Mouse (Mus musculus): ENCODE measurements around the gene Brip1. TPM values are rescaled to one million over a fixed set of nuclear protein-coding genes. Genes with fewer than 3 reads are reported as not detected.

Brip1 gene
- polyA plus RNA-seq, 1 experiment from 2014 or later, result 0.78 TPM

DNA sequence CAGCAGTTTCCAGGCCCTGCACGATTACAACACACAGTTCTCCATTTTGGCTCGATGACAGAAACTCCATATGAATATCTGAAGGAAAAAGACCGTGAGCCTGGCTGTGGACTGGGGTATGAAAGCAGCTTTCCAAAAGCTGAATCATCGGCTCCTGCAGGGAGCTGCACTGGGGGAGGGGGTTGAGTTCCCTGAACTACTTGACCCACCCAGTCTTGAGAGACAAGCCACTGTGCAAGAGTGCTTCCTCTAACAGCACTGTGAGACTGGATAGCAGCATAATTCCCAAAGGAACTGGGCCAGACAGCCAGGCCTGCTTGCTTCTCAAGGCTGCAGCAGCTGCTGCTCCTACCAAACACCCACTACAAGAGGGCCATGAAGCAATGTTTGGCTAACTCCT, 178.6 kb downstream of the Brip1 start:
- no peak overlapping the region for H3K4me2 ChIP-seq (ENCODE audit: low read depth, low read length)
- no peak overlapping the region for H3K4me3 ChIP-seq (ENCODE audit: low read depth, low read length)
- no peak overlapping the region for H3K27ac ChIP-seq (ENCODE audit: low read depth, low read length)
- no peaks in the 10 kb centered on the region for H3K9me3 ChIP-seq (ENCODE audit: control insufficient read depth, low read length)
- no peak for ATAC-seq (ENCODE audit: low read depth)
- no peaks in the 10 kb centered on the region for H3K4me1 ChIP-seq (ENCODE audit: control insufficient read depth, insufficient read depth, low read length)
- no peaks in the 10 kb centered on the region for H3K36me3 ChIP-seq (ENCODE audit: control insufficient read depth, insufficient read depth, low read length)
- H3K9ac ChIP-seq (replicated peaks; ENCODE audit: low read depth, low read length), result no peak overlapping the region
- 66% methylated on average over 4 of the region's 4 CpGs for WGBS
- H3K27me3 ChIP-seq (ENCODE audit: control insufficient read depth, insufficient read depth, low read length), result no peaks in the 10 kb centered on the region

DNA sequence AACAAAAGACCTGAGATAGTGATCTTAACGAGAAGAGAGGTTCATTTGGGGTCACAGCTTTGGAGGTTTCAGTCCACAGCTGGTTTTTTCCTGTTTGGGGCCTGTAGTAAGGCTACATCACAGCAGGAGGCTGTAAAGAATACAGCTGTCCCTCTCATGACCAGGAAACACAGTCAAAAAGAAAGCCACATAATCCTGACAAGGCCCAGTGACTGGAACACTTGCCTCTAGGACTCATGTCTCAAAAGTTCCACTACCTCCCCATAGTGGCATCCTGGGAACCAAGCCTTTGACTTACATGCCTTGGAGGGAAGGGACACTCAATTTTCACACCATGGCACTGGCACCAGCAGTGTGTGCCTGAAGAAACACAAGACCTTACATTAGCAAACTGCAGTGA, 181.0 kb downstream of the Brip1 start:
- Histone ChIP-seq H3K4me3 (ENCODE audit: low read depth, low read length) (no peak overlapping the region), H3K9ac (replicated peaks; ENCODE audit: low read depth, low read length) (no peak overlapping the region), H3K27me3 (ENCODE audit: control insufficient read depth, insufficient read depth, low read length) (no peaks in the 10 kb centered on the region), H3K27ac (ENCODE audit: low read depth, low read length) (no peak overlapping the region), H3K9me3 (ENCODE audit: control insufficient read depth, low read length) (no peaks in the 10 kb centered on the region), H3K36me3 (ENCODE audit: control insufficient read depth, insufficient read depth, low read length) (no peaks in the 10 kb centered on the region), H3K4me2 (ENCODE audit: low read depth, low read length) (no peak overlapping the region), H3K4me1 (ENCODE audit: control insufficient read depth, insufficient read depth, low read length) (no peaks in the 10 kb centered on the region)
- WGBS, result 58% methylated on average over 1 of the region's 1 CpGs
- no peak for ATAC-seq (ENCODE audit: low read depth)

DNA sequence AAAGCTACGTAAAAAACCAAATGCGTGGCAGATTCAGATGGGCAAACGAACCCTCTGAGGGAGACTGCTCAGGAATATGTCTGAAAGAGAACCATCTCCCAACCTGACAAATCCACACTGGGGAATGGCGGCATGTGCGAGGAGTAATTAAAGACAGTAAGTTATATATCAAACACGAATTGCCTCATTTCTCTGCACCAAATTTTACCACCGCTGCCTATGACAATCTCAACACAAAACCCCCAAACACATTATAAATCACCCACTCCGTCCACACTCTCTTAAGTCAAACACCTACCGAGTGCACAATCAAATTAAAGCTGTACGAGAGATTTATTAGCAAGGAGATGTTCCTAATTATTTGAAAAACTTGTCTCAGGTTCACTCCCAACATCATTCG, 184.8 kb downstream of the Brip1 start:
- ATAC-seq (ENCODE audit: low read depth), result no peak

DNA sequence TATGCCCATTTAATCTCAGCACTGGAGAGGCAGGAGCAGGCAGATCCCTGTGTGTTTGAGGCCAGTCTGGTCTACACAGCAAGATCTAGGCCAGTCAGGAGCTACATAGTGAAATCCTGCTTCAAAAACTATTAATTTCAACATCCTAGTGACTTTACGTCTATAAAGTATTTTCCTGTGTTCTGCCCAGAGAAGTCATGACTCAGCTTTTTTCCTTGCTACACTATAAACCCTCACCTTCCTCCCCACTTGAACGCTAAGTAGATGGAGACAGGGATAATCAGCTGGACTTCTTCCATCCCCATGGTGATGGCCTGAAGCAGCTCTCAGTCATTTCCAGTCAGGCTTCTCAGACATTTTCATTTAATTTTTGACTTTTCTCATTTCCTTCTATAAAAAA, 187.9 kb downstream of the Brip1 start:
- Histone ChIP-seq H3K27me3 (ENCODE audit: control insufficient read depth, insufficient read depth, low read length) (no peaks in the 10 kb centered on the region), H3K9me3 (ENCODE audit: control insufficient read depth, low read length) (no peaks in the 10 kb centered on the region), H3K36me3 (ENCODE audit: control insufficient read depth, insufficient read depth, low read length) (no peaks in the 10 kb centered on the region), H3K9ac (replicated peaks; ENCODE audit: low read depth, low read length) (no peak overlapping the region), H3K27ac (ENCODE audit: low read depth, low read length) (no peak overlapping the region), H3K4me1 (ENCODE audit: control insufficient read depth, insufficient read depth, low read length) (no peaks in the 10 kb centered on the region), H3K4me2 (ENCODE audit: low read depth, low read length) (no peak overlapping the region), H3K4me3 (ENCODE audit: low read depth, low read length) (no peak overlapping the region)
- no peak for ATAC-seq (ENCODE audit: low read depth)
- 72% methylated on average over 2 of the region's 2 CpGs for WGBS

More for the DNA sequence above, 184.8 kb downstream of the Brip1 start:
- no peaks in the 10 kb centered on the region for H3K36me3 ChIP-seq (ENCODE audit: control insufficient read depth, insufficient read depth, low read length)
- H3K9me3 ChIP-seq (ENCODE audit: control insufficient read depth, low read length), result no peaks in the 10 kb centered on the region
- H3K4me2 ChIP-seq (ENCODE audit: low read depth, low read length), result no peak overlapping the region; the same call in 1 of the 2 replicates
- H3K9ac ChIP-seq (replicated peaks; ENCODE audit: low read depth, low read length), result no peak overlapping the region
- H3K27me3 ChIP-seq (ENCODE audit: control insufficient read depth, insufficient read depth, low read length), result no peaks in the 10 kb centered on the region
- H3K4me3 ChIP-seq (ENCODE audit: low read depth, low read length), result no peak overlapping the region
- 49% methylated on average over 11 of the region's 11 CpGs for WGBS
- no peaks in the 10 kb centered on the region for H3K4me1 ChIP-seq (ENCODE audit: control insufficient read depth, insufficient read depth, low read length)
- H3K27ac ChIP-seq (ENCODE audit: low read depth, low read length), result no peak overlapping the region

DNA sequence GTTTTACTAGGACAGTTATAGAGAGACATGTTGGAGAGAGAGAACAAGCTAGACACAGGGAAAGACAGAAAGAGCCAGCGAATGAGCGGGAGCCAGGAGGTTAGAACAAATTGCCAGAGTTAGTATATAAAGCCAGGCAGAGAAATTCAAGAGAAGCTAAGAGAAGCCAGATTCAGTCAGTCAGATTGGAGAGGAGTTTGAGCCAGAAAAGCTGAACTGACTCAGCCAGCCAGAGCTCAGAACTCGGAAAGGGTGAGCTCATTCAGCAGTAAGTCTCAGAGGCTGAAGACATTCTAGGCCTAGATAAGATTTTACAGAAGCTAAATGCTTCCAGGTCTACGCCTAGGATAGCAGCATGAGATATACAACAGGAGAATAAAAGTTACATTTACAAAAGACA, 190.5 kb downstream of the Brip1 start:
- no peak overlapping the region for H3K9ac ChIP-seq (replicated peaks; ENCODE audit: low read depth, low read length)
- H3K9me3 ChIP-seq (ENCODE audit: control insufficient read depth, low read length), result no peaks in the 10 kb centered on the region
- no peak overlapping the region for H3K4me3 ChIP-seq (ENCODE audit: low read depth, low read length)
- H3K36me3 ChIP-seq (ENCODE audit: control insufficient read depth, insufficient read depth, low read length), result no peaks in the 10 kb centered on the region
- 92% methylated on average over 4 of the region's 4 CpGs for WGBS
- H3K27ac ChIP-seq (ENCODE audit: low read depth, low read length), result no peak overlapping the region
- ATAC-seq (ENCODE audit: low read depth), result no peak
- no peaks in the 10 kb centered on the region for H3K27me3 ChIP-seq (ENCODE audit: control insufficient read depth, insufficient read depth, low read length)
- H3K4me2 ChIP-seq (ENCODE audit: low read depth, low read length), result no peak overlapping the region
- H3K4me1 ChIP-seq (ENCODE audit: control insufficient read depth, insufficient read depth, low read length), result no peaks in the 10 kb centered on the region

DNA sequence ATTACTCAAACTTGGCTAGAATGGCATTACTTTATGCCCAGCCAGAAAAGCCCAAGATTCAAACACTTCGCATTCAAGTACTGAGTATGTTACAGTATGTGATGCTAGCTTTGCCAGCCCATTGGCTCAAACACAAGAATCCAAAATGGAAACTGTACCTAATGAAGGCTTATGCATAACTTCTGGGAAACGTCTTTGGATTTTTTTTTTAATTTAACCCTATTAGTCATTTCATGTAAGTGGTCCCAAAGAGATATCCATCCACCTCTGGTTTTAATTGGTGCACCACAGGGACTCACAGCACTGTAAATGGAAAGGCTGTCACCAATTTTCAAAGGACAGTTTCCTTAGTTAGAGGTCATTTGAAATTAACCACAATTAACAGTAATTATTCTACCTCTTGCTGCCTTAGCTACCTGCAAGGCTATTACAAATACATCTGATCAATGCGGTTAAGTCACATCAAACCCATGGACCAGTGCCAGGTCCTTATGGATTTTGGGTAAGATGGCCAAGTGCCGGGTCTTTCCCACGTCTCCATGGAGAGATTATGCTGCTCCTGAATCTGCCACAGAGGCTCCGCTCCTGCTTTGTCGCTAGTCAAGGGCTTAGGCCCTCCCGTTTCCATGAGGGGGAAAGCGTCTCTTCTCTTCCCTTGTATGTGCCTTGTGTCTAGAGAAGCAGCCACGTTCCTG, 192.6 kb downstream of the Brip1 start:
- Histone ChIP-seq H3K27me3 (ENCODE audit: control insufficient read depth, insufficient read depth, low read length) (no peaks in the 10 kb centered on the region), H3K4me3 (ENCODE audit: low read depth, low read length) (no peak overlapping the region), H3K27ac (ENCODE audit: low read depth, low read length) (no peak overlapping the region), H3K36me3 (ENCODE audit: control insufficient read depth, insufficient read depth, low read length) (no peaks in the 10 kb centered on the region), H3K9me3 (ENCODE audit: control insufficient read depth, low read length) (no peaks in the 10 kb centered on the region), H3K4me2 (ENCODE audit: low read depth, low read length) (no peak overlapping the region), H3K4me1 (ENCODE audit: control insufficient read depth, insufficient read depth, low read length) (no peaks in the 10 kb centered on the region), H3K9ac (replicated peaks; ENCODE audit: low read depth, low read length) (no peak overlapping the region)
- ATAC-seq (ENCODE audit: low read depth), result no peak
- WGBS, result 76% methylated on average over 10 of the region's 10 CpGs

Other genes starting within 250 kb of the Brip1 start
- 18.7 and 27.6 TPM in 2 replicates for gene Ints2, start 56.4 kb upstream of the Brip1 start, polyA plus RNA-seq (2014; fragmentation: Nextera tagmentation; extraction: Ambion mirVana)
- 13.9 and 15.2 TPM in 2 replicates for gene Med13, start 156.4 kb upstream of the Brip1 start, polyA plus RNA-seq (2014; fragmentation: Nextera tagmentation; extraction: Ambion mirVana)